Mouse (Mus musculus) midbrain, embryonic 15.5 days (tissue): ENCODE data around the gene Ticam1. TPM values are rescaled to one million over a fixed set of nuclear protein-coding genes. Genes with fewer than 3 reads are reported as not detected.

Experiments used
- ATAC-seq: fragments of 200-750 bp; cut with Nextera tagmentation; replicated peaks from 2 replicates; pipeline ENCODE4 v1.8.0; 2017; ENCODE audit warnings: moderate TSS enrichment
- H3K27ac ChIP-seq: fragments of 300-500 bp; sonication (generic); 2 replicates; pipeline ENCODE4 v1.5.1; 2015; ENCODE audit warnings: mild to moderate bottlenecking, inconsistent platforms
- H3K27me3 ChIP-seq: fragments of 300-500 bp; sonication (generic); replicated peaks from 2 replicates; pipeline ENCODE4 v1.6.1; 2015; ENCODE audit warnings: inconsistent platforms
- H3K36me3 ChIP-seq: fragments of 300-500 bp; sonication (generic); replicated peaks from 2 replicates; pipeline ENCODE4 v1.6.1; 2015; ENCODE audit warnings: inconsistent platforms
- H3K4me1 ChIP-seq: fragments of 300-500 bp; sonication (generic); 2 replicates; pipeline ENCODE4 v1.6.1; 2015; ENCODE audit warnings: inconsistent platforms
- H3K4me2 ChIP-seq: fragments of 300-500 bp; sonication (generic); 2 replicates; pipeline ENCODE4 v1.6.1; 2015; ENCODE audit warnings: inconsistent platforms, mild to moderate bottlenecking, moderate library complexity
- H3K4me3 ChIP-seq: fragments of 300-500 bp; sonication (generic); 2 replicates; pipeline ENCODE4 v1.5.1; 2015; ENCODE audit warnings: mild to moderate bottlenecking, inconsistent platforms
- H3K9ac ChIP-seq: fragments of 300-500 bp; sonication (generic); 2 replicates; pipeline ENCODE4 v1.6.1; 2015; ENCODE audit warnings: mild to moderate bottlenecking, inconsistent platforms
- H3K9me3 ChIP-seq: fragments of 300-500 bp; sonication (generic); 2 replicates; pipeline ENCODE4 v1.6.1; 2016; ENCODE audit warnings: inconsistent platforms
- WGBS: fragments of 180-500 bp; shearing (Covaris S2); methylation state at CpG from one replicate; pipeline ENCODE4 v1.1.7; 2015; ENCODE audit warnings: mixed read lengths; 5-methylcytosine and 5-hydroxymethylcytosine counted together
- microRNA counts: library from miRNA; unstranded; fragments of <30 nt; microRNA quantifications from one replicate; lab custom pipeline; 2016
- microRNA-seq: library from miRNA; unstranded; fragments of <30 nt; microRNA quantifications from one replicate; pipeline ENCODE4, GENCODE M21; 2016
- polyA plus RNA-seq: library from polyadenylated mRNA; unstranded; fragments of >200 nt; fragmentation: Nextera tagmentation; extraction: Ambion mirVana; gene quantifications from 2 replicates; pipeline ENCODE4 v1.2.1, GENCODE M21; 2015

Gene Ticam1
- polyA plus RNA-seq, 1 experiment from 2014 or later: 1.2 TPM

GRCm38 (mm10) chr17:56229943-56230342, 46.6 kb downstream of the Ticam1 start:
- Histone ChIP-seq H3K36me3 (no peaks in the 10 kb centered on the region), H3K27me3 (no peaks in the 10 kb centered on the region), H3K9me3 (no peaks in the 10 kb centered on the region), H3K4me3 (no peak overlapping the region), H3K9ac (no peak overlapping the region), H3K4me1 (peaks cover 12% of the 10 kb centered on the region), H3K27ac (no peak overlapping the region), H3K4me2 (no peak overlapping the region)
- 57% methylated on average over 10 of the region's 10 CpGs for WGBS
- ATAC-seq: no peak

GRCm38 (mm10) chr17:56226566-56226965, 50.0 kb downstream of the Ticam1 start:
- Histone ChIP-seq H3K36me3 (no peaks in the 10 kb centered on the region), H3K9ac (no peak overlapping the region), H3K4me1 (no peaks in the 10 kb centered on the region), H3K27ac (no peak overlapping the region), H3K27me3 (no peaks in the 10 kb centered on the region), H3K9me3 (no peaks in the 10 kb centered on the region), H3K4me3 (no peak overlapping the region), H3K4me2 (no peak overlapping the region)
- ATAC-seq: no peak
- 73% methylated on average over 3 of the region's 3 CpGs for WGBS

- no peak overlapping the region for H3K9ac ChIP-seq
- H3K27ac ChIP-seq: no peak overlapping the region
- H3K4me1 ChIP-seq: no peaks in the 10 kb centered on the region
- 52% methylated on average over 1 of the region's 1 CpGs for WGBS
- H3K27me3 ChIP-seq: no peaks in the 10 kb centered on the region
- H3K4me2 ChIP-seq: no peak overlapping the region
- ATAC-seq: no peak
- H3K36me3 ChIP-seq: no peaks in the 10 kb centered on the region
- H3K4me3 ChIP-seq: no peak overlapping the region
- no peaks in the 10 kb centered on the region for H3K9me3 ChIP-seq
These were observed 51.7 kb downstream of the Ticam1 start for GRCm38 (mm10) chr17:56224916-56225315.

GRCm38 (mm10) chr17:56219805-56220204, 56.8 kb downstream of the Ticam1 start:
- Histone ChIP-seq H3K36me3 (no peaks in the 10 kb centered on the region), H3K4me3 (no peak overlapping the region), H3K27ac (no peak overlapping the region), H3K27me3 (no peaks in the 10 kb centered on the region), H3K9me3 (no peaks in the 10 kb centered on the region), H3K4me2 (peak overlapping the region; percentile 80; the same call in 1 of the 2 replicates), H3K4me1 (peaks cover 36% of the 10 kb centered on the region), H3K9ac (no peak overlapping the region)
- WGBS: 71% methylated on average over 3 of the region's 3 CpGs
- ATAC-seq: no peak

MicroRNAs within 50 kb of the gene (microRNA counts, 519-probe panel; counts per million panel counts)
- 2,442 counts per million, percentile 46 among the panel's probes with 10 or more counts for microRNA mmu-miR-7b (lab: Ali Mortazavi, UCI)

Small RNA genes within 50 kb of the gene (microRNA-seq; reads per million reads assigned to microRNA genes)
- gene Mir7b: 2,881 reads per million, percentile 87 among the genes with 10 or more reads in this experiment

Other genes with a start within 250 kb of the Ticam1 start
- gene Sh3gl1, start 240.2 kb downstream of the Ticam1 start, polyA plus RNA-seq: 117 and 119 TPM in 2 replicates
- gene Chaf1a, start 236.3 kb downstream of the Ticam1 start, polyA plus RNA-seq: 5.0 and 5.5 TPM in 2 replicates
- gene Ubxn6, start 201.8 kb downstream of the Ticam1 start, polyA plus RNA-seq: 80.2 and 85.2 TPM in 2 replicates
- gene Hdgfl2, start 197.2 kb downstream of the Ticam1 start, polyA plus RNA-seq: 162 and 164 TPM in 2 replicates
- 0.13 and 0.15 TPM in 2 replicates for gene Plin4, start 167.0 kb downstream of the Ticam1 start, polyA plus RNA-seq
- 1.9 and 2.1 TPM in 2 replicates for gene Plin5, start 159.2 kb downstream of the Ticam1 start, polyA plus RNA-seq
- 0.12 and 0.28 TPM in 2 replicates for gene Lrg1, start 154.8 kb downstream of the Ticam1 start, polyA plus RNA-seq
- gene Sema6b, start 136.4 kb downstream of the Ticam1 start, polyA plus RNA-seq: 19.0 and 21.4 TPM in 2 replicates
- gene Tnfaip8l1, start 114.3 kb downstream of the Ticam1 start, polyA plus RNA-seq: 11.1 and 12.7 TPM in 2 replicates
- gene Mydgf, start 92.9 kb downstream of the Ticam1 start, polyA plus RNA-seq: 74.9 and 76.4 TPM in 2 replicates
- gene Dpp9, start 57.9 kb downstream of the Ticam1 start, polyA plus RNA-seq: 27.8 and 29.1 TPM in 2 replicates
- gene Fem1a, start 20.0 kb downstream of the Ticam1 start, polyA plus RNA-seq: 20.1 and 20.5 TPM in 2 replicates
- gene Plin3, start 16.1 kb upstream of the Ticam1 start, polyA plus RNA-seq: 12.0 and 13.3 TPM in 2 replicates
- not detected in 2 replicates for gene Arrdc5, start 23.5 kb upstream of the Ticam1 start, polyA plus RNA-seq
- 19.2 and 20.8 TPM in 2 replicates for gene Uhrf1, start 26.5 kb upstream of the Ticam1 start, polyA plus RNA-seq
- gene Kdm4b, start 49.3 kb upstream of the Ticam1 start, polyA plus RNA-seq: 86.3 and 86.6 TPM in 2 replicates
- 339 and 349 TPM in 2 replicates for gene Ptprs, start 199.7 kb upstream of the Ticam1 start, polyA plus RNA-seq
- not detected in 2 replicates for gene Znrf4, start 235.6 kb upstream of the Ticam1 start, polyA plus RNA-seq